Mouse (Mus musculus): Measurements from ENCODE around the gene Abraxas2.

The Abraxas2 gene

DNA sequence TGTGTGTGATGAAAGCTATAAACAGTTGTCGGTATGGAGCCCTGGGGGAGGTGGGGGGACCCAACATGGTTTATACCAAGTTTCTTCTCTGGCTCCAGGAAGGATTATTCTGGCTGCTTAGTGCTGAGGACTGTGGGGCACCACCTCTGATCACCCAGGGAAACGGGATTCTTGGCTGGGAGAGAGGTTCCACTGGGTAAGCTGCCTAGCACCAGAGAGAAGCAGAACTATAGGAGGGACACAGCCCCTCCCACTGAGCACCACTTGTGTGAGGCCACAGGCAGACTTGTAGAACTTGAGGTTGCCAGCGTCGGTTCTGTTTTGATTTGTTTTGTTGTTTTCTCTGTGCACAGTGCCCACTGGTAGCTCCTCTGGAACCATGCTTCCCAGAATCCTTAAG, 5.1 kb upstream of the Abraxas2 start:
- no peak for DNase-seq (ENCODE audit: low spot score in 2 of 2)

DNA sequence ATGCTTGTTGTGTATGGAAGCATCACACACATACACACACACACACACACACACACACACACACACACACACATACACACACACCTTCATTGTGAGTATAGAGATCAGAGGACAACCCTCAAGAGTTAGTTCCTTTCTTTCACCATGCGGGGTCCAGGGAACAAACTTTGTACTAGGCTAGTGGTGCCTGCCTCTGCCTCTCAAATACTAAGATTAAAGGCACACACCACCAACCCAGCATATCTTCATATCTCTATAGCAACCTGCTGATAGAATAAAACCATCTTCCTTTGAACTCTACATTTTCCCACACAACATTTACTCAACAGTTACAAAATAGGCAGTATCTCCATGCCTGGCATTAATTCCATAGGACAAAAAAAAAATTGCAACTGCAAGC, 2.9 kb upstream of the Abraxas2 start:
- DNase-seq (ENCODE audit: low spot score in 2 of 2): no peak

DNA sequence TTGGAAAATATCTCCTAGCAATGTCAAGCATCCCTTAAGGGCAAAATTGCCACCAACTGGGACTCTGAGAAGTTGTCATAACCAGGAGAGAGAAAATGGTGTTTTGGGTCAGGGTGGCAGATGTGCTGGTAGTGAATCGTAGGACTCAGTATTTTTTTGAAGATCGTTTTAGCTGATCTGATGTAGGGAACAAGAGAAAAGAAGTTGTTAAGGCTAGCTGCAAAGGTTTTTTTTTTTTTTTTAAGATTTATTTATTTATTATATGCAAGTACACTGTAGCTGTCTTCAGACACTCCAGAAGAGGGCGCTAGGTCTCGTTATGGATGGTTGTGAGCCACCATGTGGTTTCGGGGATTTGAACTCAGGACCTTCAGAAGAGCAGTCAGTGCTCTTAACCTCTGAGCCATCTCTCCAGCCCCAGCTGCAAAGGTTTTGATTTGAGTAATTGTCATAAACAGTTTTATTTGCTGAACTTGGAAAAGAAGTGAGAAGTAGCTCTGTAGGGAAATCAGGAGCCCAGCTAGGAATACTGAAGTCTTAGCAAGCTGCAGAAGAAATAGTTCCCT, 899 bp upstream of the Abraxas2 start:
- no peak for DNase-seq (ENCODE audit: low spot score in 2 of 2)

DNA sequence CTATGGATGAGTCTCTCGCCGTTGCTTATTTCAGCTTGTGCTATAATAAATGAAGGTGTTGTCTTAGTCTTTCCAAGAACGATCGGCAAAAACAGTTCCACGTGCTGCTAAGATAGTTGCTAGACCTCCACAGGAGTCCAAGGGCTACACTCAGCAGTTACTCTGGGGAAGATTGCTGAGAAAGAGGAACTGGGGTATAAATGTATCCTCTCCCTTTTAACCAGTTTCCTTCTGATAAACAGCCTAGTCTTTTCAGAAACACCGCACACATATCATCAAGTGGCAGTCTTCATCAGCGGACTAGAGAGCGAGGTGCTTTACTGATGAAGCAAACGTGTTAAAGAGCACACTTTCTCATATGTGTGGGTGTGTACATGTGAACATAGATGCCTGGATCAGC, 7.3 kb downstream of the Abraxas2 start:
- no peak for DNase-seq (ENCODE audit: low spot score in 2 of 2)

DNA sequence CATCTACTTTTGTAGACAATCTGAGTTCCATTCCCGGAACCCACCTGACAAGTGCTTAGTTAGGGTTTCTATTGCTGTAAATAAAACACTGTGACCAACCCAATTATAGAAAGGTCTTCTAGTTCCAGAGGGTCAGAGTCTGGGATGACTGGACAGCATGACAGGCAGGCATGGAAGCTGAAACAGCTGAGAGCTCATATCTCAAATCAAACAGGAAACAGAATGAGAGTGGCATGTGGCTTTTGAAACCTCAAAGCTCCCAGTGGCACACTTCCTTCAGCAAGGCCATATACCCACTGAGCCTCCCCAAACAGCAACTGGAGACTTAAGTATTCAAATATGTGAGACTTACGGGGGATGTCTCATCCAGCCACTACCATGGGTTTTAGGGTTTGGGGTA, 14.0 kb downstream of the Abraxas2 start:
- DNase-seq (ENCODE audit: low spot score in 2 of 2): no peak

DNA sequence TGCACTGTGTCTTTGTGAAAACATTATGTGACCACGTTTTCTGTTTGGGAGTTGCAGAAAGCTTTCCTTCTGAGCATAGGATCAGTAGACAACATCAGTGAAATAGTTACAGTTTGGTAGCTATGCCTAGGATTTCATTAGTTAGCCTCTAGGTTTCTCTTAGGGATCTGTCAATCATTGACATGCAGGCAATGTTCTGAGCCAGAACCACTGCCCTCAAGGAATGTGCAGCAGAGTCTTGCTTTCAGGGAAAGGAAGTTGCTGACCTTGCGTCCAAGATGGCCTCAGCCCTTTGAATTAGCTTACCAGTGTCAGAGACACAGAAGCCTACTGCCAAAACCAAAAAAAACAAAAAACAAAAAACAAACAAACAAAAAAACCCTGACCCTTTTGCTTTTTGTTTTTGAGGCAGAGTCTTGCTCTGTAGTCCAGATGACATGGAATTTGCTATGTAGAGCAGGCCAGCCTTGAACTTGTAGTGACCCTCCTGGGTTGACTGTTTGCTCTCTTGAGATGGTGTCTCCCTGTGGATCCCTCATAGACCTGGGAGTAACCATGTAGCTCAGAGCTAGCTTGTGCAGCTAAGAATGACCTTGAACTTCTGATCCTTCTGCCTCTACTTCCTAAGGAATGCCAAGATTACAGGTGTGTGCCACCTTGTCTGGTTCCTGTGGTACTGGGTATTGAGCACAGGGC, 16.5 kb downstream of the Abraxas2 start:
- DNase-seq (ENCODE audit: low spot score in 2 of 2): no peak

DNA sequence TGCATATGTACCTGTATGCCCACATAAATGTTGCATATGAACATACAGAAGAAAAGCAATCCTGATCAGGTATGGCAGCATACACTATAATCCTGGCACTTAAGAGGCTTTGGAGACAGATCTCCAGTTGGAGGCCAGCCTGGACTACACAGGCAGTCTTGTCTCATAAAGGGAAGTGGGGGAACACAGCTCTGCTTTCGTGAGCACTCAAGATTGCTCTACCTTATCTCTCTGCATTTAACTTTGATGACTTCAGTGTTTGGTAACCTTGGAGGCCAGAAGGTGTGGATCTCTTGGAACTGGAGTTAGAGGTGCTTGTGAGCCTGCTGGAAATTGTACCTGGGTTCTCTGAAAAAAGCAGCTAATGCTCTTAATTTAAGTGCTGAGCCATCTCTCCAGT, 21.3 kb downstream of the Abraxas2 start:
- no peak for DNase-seq (ENCODE audit: low spot score in 2 of 2)

DNA sequence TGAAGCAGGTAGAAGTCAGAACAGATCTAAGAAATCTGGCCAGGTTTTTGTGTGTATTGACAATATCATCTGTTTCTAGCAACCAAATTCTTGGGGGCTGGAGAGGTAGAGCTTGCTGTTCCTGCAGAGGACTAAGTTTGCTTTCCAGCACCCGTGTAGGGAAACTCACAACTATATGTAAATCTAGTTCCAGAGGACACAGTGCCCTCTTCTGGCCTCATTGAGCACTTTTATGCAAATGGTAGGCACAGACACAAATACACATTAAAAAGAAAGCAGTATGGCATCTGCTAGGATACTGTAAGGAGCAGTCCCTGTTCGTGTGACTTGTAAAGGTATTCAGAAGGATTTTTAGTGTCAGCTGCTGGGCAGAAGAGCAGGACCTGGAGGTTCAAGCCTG, 23.3 kb downstream of the Abraxas2 start:
- DNase-seq (ENCODE audit: low spot score in 2 of 2): no peak

DNA sequence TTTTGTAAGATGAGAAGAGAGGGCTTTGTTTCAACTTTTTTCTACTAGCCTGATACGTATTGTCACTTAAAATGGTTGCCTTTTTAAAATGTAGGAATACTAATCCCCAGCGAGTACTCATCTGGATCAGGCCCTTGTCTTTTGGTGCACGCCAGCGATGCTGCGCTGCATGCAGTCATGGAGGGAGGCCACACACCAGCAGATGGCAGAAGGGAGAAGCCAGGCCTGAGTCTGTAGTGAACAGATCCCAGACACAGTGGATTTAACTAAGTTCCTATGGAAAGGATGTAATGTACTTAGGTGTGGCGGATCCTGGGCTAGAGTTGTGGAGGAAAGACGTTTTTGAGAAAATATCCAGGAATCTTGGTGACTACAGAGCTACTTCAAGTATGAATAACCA, 25.0 kb downstream of the Abraxas2 start:
- peak in 1 of 2 experiments; percentile 26 for DNase-seq (ENCODE audit: low spot score in 2 of 2)

DNA sequence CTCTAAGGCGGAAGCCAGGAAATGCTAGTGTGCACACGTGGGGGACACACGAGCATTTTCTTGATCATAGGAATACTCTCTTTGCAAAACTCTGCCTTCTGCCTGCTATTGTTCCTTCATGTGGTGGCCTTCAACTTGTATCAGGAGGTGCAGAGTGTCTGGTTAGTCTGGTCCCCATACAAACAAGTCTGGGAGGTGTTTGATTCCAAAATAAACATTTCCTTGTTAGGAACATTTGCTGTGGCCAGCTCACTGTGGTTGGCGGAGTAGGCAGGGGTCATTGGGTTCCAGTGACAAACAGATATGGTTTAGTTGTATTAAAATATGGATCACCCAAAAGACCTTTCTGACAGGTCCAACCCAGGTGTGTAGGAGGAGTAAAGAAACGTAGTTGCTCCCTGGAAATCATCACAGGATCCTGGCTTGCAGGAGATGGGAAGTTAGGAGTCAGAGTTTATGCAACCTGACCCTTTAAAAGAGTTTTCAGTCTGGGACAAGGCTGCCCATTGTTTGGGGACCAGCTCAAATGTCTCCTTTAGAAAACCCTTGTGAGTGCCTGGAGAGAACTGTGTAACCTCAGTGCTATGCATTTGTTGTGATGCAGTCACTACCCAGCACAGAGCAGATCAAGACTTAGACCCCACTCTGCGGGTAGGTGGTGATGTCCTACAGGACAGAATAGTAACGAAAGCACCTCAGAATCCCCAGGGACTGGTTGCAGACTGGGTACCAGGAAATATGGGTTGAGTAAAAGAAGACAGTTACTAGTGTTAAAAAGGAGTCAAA, 28.2 kb downstream of the Abraxas2 start:
- DNase-seq (ENCODE audit: low spot score in 2 of 2): no peak

DNA sequence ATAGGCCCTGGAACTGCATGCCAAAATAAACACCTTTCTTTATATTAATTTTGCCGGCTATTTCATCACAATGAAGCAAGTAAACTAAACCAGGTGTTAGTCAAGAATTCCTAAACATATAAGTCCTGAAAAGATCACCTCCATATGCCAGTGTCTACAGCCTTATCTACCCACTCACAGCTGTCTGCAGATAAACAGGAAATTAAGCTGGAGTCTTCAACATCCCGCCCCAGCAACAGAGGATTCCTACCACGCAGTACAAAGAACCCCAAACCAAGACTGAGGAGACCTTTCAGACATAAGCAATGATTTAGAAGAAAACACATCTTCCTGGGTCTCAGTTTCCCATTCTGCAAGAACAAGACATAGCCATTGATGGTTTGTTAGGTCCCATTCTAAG, 29.0 kb downstream of the Abraxas2 start:
- no peak for DNase-seq (ENCODE audit: low spot score in 2 of 2)

DNA sequence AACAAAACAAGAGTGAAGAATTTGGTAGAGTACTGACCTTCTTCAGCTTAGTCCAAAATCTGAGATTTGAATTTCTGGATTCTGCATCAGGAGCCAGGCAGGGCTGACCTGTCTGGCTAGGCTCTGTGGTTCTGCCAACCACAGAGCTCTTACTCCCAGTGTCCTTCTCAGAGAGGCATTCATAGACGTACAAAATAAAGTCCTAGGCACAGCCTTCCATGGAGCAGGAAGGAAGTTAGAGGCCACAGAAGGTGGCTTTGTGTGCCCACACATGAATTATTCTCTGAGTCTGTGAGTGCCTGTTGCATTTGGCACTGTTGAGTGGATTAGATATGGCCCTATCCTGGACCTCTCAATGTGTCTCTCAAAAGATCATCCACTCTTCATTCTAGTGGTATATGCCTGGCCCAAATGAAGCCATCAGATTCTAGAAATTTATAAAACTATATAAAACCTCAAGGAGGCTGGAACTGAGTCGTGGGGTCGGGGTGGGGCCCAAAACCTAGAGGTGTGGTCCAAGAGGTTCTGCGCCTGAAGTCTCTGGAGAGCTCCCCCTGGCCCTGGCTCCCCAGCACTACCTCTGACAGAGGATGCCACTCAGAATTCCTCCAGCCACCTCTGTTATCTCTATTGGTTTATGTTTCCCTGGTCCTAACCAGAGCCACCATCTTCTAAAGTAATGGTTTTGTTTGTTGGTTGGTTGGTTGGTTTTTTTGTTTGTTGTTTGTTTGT, 29.7 kb downstream of the Abraxas2 start:
- no peak for DNase-seq (ENCODE audit: low spot score in 2 of 2)

DNA sequence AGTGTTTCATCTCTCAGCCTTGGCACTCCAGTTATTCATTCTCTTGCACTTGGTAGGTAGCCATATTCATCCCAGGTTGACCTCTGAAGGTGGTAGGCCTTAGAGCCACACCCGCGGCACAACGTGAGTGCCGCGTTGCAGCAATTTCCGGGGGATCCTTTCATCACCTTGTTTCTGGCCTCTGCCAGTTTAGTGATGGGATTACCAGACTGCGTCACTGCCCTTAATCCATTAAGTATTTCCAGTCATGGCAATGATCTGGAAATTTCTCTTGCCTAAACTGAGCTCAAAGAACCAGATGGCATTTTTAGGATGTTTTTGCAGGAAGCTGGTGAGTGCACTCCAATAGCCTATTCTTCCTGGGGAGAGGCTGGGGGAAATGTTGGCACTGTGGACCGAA, 30.7 kb downstream of the Abraxas2 start:
- no peak for DNase-seq (ENCODE audit: low spot score in 2 of 2)

DNA sequence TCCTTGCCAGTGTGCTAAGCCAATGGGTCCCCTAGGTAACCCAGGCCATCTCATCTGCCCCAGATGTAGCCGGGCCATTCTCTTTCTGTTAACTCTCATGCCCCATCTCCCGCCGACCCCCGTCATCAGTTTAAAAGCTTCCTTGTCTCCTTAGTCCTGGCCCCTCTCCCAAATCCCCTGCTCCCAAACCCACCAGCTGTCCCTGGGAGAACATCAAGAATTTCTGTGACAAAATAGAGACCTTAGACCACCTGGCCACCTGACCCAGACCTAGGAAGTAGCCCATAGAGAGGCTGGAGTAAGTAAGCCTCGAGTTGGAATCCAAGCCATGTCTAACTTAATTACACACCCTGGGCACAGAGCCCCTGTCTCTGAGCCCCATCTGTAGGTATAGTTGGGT, 31.2 kb downstream of the Abraxas2 start:
- DNase-seq (ENCODE audit: low spot score in 2 of 2): no peak

DNA sequence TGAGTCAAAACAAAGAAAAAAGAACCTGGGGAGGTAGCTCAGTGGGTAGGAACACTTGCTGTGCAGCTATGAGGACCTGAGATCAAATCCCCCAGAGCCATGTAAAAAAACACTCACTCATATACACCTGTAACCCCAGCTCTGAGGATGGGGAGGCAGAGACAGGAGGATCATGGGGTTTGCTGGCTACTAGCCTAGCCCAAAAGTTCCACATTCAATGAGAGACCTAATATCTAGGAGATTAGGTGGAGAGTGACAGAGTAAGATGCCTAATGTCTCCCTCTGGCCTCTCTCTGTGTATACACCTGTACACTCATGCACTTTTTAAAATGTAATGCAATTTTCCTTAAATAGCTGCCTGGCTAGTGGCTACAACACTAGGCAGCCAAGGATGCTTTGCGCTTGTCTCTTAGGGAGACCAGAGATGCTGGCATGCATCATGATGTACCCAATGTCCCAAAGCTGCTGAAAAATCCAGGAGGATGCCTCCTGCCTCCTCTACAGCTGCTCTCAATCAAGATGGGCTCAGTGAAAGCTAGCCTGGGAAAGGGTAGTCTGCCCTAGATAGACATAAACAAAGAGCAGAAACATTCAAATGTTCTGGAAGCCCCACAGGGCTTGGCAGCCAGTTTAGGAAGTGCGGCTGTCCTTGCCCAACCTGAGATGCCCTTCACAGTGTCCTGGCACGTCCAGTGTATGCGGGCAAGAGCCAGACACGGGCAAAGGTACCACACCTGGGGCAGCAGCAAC, 32.7 kb downstream of the Abraxas2 start:
- no peak for DNase-seq (ENCODE audit: low spot score in 2 of 2)

DNA sequence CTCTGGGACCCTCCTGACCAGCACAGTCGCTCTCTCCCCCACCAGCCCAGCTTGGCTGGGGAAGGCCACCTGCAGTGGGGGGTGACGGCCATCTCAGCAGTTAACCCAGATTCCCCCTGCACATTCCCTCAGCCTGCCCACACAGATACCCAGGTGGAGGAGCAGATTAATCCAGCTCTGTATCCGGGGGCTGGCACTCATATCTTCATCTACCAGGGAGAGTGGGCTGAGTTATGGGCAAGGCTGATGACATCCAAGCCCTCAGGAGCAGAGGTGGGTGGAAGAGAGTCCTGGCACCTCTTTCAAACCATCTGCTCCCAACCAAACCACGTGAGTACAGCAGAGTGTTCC, 33.3 kb downstream of the Abraxas2 start:
- no peak for DNase-seq (ENCODE audit: low spot score in 2 of 2)

DNA sequence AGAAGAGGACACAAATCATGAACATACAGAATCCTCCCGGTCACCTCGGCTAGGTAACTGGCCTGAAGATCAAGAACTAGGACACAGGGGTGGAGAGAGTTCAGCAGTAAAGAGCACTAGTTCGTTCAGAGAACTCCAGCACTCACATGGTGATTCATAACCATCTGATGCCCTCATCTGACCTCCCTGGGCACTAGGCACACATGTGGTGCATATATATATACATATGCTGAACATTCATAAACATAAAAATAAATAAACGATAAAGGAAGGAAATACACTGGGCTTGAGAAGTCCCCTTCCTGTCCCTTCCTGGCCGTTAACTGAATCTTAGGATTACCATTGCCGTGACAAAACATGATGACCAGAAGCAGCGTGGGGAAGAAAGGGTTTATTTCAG, 33.8 kb downstream of the Abraxas2 start:
- no peak for DNase-seq (ENCODE audit: low spot score in 2 of 2)

DNA sequence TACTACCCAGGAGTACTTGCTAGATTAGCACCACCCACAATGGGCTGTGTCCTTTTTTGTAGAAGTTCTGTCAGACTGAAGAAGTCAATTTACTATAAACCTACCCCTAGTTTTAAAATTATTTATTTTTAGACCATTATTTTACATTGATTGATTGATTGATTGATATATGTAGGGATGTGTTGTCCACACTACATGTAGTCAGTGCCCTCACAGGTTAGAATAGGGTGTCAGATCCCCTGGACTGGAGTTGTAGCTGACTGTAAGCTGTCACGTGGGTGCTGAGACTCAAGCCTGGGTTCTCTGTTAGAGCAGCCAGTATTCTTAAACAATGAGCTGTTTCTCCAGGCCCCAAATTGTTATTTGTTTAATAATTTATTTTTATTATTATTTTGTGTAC, 34.3 kb downstream of the Abraxas2 start:
- DNase-seq (ENCODE audit: low spot score in 2 of 2): no peak

DNA sequence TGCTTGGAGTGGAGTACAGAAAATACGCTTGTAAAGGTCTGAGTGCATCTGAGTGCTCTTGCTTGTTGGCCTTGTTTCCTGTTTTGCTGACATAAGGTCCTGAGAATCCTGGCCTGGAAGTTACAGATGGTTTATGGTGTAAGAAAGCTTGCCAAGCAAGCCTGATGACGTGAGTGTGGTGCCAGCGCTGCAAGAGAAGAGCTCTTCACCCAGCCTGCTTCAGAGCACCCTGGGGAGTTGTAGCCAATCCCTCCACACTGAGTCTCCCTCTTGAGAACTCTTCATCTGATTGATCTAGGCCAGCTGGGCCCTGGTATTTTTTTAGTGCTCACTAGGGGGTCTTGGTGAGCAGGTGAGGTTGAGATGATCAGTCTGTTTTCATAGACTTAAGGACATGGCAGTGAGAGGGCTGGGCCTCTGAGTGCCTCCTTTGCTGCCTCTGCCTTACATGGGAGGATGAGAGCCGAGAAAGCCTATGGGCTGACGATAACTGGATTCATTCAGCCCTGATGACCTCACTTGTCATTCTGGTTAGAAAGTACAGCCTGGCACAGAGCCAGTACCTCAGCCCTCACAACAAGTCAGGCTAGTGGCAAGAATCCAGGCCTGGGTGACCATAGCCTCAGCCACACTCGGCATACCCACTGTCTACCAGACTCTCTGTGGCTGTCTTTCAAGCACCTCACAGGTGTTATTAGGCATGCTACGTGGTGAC, 36.0 kb downstream of the Abraxas2 start:
- no peak for DNase-seq (ENCODE audit: low spot score in 2 of 2)

DNA sequence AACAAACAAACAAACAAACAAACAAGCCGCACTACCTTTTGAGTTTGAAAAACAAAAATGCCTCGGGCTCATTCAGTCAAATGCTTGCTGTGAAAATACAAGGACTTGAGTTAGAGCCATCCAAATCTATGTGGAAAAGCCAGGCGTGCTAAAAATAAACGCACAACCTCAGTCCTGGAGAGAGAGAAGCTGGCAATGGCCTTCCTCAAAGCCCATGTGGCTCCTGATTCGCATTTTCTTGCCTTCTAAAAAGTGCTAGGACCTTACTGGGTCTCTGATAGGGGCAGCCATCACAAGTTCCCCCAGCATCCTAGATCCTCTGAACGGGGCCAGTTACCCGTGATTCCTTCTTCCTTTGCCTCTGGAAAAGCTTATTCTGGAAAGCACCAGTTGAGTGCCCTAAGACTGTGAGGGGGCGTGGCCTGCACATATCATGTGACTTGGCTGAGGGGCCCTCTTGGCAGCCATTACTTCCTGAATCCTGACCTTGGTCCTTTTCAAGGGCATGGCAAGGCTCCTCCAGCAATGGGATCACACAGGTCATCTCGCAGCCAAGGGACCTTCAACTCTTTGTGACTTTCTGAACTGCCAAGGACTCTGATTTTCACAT, 37.3 kb downstream of the Abraxas2 start:
- no peak for DNase-seq (ENCODE audit: low spot score in 2 of 2)

DNA sequence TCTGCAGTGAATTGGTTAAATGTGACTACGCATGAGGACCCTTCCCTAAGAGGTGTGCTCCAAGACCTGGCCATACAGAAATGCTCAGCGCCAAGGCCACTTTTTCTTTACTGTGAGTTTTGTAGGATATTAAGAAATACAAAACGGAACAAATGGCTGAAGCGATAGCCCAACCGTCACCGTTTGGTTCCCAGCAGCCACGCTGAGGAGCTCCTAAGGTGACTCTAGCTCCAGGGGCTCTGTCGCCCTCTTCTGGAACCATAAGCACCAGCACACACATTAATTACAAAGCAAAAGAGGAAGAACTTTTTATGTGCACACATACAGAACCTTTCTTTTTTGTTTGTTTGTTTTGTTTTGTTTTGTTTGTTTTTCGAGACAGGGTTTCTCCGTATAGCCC, 38.2 kb downstream of the Abraxas2 start:
- DNase-seq (ENCODE audit: low spot score in 2 of 2): no peak

Data from right cerebral cortex, adult 2 months (tissue).